Mouse (Mus musculus) MEL-GATA-1-ER (cell line): Measurements from ENCODE around the gene Adm.
"Not testable (repeated sequence)": the region's sequence is repeated elsewhere in the genome, so short reads cannot be mapped to it uniquely, and the experiment has no call there.

Source experiments
- DNase-seq: peaks from one replicate; pipeline ENCODE4 v3.0.0-alpha.2; 2012; ENCODE audit warnings: low read depth; ENCODE audit errors: extremely low read depth

The Adm gene

GRCm38 (mm10) chr7:110628611-110629354, 1.3 kb downstream of the Adm start:
- no peak for DNase-seq

DNA sequence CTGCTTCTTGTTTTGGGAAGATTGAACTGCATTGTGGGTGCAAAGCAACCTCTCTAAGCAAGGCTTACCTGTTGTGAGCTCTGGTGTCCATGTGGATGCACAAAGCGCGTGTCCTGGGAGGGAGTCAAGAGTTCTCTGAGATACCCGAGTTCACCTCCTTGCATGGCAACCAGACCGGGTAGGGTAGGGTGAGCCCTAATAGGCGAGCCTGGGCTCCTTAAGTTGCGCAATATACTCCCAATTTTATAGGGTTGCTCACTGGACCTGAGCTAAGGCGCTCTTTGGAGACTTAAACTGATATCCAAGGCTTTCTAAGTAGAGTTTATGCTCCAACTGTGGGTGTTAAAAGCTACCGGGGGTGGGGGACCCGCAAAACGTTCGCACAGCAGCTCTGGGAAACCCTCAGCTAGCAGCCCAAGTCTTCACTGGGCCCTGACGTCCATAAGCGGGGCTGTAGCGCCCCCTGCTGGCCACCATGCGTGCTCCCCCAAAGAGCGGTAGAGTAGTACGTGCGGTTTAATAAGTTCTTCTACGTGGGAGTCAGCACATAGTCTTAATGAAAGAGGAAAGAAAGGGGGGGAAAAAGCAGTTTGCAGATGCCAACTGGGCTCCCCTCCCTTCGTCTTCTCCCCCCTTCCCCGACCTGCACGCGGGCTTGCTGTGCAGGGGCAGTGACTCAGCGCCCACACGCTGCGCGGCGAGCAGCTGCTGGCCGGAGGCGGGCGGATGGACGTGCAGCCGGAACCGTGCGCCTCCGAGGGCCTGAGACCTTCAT, 2.6 kb downstream of the Adm start:
- peak; percentile 64 for DNase-seq

GRCm38 (mm10) chr7:110631136-110631888, 3.9 kb downstream of the Adm start:
- no peak for DNase-seq

DNA sequence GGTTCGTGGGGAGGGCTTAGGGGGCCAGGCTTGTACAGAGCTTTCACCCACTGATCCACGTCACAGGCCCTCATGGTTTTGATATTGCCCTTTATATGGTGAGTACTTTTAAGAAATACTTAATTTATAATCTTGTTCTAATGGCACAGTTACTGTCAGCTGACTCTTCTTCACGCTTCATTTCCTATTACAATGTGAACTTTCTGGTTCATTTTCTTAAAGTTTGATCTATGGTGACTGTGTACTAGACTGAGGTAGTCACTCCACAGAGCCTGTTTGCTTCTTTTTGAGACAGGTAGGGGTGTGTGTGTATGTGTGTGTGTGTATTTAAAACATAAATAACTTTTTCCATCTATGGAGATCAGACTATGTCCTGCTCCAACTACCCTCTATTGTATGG, 8.5 kb downstream of the Adm start:
- DNase-seq: no peak

- no peak for DNase-seq
These were observed 9.1 kb downstream of the Adm start for GRCm38 (mm10) chr7:110636559-110636958.

DNA sequence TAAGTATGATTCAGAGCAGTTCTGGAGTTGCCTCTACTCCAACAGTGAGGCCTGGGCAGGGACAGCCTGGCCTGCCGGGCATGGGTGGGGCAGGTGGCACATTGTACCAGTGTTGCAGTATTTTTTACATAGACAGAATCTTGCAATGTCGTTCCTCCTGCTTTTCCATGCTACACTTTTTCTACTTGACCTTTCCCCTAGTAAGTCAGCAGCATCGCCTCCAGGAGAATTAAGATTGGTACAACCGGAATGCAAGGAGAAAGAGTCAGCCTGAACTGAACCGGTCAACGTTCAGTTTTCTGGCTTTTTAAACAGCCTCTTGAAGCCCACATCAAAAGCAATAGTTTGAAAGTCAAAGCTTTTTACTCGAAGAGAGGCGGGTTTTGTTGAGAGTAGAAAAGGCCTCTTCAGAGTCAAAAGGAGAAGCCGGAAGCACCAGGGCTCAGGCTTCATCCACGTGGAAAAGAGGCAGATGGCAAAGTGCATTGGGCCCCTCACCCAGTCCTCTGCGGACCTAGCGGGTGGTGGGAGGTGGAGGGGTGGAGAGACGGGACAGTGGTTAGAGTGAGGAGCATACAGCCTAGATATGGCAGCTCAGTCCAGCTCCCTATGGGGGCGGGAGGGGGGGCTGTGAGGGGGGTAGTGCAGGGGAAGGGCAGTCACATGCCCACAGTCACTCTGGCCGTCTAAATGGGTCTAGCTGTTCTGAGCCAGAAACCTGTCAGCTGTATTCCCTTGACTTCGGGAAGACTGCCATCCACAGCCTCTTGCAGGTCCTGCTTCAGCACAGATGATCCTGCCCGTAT, 11.0 kb downstream of the Adm start:
- DNase-seq: no peak

GRCm38 (mm10) chr7:110639291-110639915, 11.9 kb downstream of the Adm start:
- no peak for DNase-seq

DNA sequence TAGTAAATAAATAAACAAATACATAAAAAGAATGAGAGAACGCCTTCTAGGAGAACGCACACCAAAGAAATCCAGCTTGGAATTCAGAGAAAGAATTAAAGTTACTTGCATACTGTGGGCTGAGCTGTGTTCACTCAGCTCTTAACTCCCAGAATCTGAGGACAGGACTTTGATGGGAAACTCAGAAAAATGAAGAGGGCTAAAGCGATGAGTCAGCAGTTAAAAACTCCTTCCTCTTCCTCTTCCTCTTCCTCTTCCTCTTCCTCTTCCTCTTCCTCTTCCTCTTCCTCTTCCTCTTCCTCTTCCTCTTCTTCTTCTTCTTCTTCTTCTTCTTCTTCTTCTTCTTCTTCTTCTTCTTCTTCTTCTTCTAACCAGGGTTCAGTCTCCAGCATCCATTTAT, 12.5 kb downstream of the Adm start:
- DNase-seq: not testable (repeated sequence)

DNA sequence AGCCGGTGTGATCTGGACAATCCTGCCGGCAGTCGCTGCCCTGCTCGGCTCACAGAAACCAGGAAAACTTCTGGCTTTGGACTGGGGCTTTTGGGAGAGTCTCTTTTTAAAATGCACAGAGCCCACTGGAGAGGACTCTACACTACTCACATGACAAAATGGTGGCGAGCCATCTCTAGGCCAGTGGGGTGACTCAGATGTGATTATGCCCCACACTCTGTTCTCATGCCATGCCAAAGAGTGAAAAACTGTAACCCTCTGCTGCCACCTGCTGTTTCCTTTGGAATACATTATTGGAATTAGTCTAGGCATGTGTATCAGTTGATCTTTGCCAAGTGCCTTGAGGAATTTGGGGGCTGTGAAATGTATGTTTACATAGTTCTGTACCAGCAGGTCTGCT, 17.9 kb downstream of the Adm start:
- peak; percentile 32 for DNase-seq

GRCm38 (mm10) chr7:110645859-110646258, 18.4 kb downstream of the Adm start:
- DNase-seq: no peak

GRCm38 (mm10) chr7:110646611-110647407, 19.3 kb downstream of the Adm start:
- DNase-seq: no peak

DNA sequence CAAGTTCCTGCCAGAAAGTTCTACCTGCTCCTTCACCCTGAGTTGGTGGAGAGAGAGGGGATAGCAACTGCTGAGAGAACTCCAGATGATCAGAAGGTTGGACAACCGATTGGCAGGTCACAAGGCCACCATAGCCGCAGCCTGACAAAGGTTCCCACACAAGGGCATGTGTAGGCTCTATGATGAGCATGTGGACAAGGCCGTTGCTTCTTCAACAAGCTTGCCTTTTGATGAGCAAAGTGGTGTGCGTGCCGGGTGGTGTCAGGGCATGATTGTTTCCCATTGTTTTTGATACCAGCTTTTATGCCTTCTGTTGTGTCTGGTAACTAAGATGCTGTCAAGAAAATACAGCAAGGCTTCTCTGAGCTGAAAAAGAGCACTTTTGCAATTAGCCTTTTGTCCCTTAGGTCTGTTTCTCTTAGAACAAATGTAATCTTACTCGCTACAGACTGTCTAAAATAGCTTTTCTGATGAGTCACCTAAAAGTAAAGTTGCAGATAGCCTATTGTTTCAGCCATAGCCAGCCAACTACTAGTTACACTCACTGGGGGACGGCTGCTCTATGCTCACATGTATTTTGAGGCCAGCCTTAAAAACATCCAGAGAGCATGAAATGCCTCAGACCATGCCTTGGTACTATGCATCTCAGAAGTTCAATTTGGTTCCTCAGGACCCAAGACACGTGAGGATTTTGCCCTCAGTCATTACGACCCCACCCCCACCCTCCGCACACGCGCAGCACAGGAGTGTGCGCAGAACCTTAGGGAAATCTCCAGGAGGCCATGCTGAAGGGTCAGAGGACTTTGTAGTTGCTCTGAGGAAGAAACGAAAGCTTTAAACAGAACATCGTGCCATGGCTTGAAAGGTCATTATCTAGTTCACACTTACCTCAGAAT, 20.3 kb downstream of the Adm start:
- no peak for DNase-seq

- no peak for DNase-seq
These were observed 21.1 kb downstream of the Adm start for GRCm38 (mm10) chr7:110648455-110649085.

DNA sequence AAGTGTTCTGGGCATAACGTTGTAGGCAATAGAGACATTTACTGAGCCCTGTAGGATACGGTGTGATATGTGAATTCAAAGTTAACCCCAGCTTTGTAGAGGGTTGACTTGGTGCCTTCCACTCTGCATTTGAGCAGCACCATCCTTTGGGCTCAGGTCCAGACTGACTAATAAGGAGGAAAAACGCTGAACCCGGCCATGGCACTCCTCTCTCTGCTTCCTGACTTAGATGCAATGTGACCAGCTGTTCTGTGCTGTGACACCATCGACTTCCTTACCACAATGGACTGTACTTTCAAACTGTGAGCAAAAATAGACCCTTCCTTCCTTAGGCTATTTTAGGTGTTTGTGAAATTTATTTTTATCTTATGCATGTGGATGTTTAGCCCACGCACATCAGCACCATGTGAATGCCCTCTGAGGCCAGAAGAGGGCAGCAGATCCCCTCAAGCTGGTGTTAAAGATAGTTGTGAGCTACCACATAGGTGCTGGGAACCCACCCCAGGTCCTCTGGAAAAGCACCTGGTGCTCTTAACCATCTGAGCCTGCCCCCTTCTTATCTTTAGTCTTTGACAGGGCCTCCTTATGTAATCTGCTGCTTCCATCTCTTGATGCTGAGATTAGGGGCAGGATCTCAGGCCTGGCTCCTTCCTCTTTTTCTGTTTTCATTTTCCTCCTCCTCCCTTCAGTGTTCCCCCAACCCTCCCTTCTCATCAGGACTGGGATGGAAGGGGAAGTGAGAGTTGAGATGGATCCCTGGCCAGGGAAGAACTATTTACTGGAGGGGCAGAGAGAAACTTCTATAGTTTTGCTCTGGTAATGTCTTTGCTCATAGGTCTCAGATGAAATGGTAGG, 21.9 kb downstream of the Adm start:
- no peak for DNase-seq

DNA sequence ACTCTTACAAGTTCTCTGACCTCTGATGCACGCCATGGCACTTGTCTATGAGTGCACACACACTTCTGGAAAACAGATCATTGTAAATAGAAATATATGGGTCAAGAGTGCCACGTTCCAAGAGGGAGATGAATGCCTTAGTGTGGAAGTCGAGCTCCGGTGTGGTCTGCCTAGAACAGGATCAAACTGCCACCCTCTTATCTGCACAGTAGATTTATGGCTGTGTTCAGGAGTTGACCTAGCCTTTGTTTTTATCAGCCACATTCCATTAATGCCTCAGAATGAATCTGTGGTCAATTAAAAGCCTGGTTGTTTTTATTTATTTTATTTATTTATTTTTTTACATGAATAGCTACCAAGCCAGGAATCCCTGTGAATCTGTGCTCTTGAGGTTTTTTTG, 23.0 kb downstream of the Adm start:
- DNase-seq: no peak

- no peak for DNase-seq
These were observed 23.6 kb downstream of the Adm start for GRCm38 (mm10) chr7:110651091-110651490.

DNA sequence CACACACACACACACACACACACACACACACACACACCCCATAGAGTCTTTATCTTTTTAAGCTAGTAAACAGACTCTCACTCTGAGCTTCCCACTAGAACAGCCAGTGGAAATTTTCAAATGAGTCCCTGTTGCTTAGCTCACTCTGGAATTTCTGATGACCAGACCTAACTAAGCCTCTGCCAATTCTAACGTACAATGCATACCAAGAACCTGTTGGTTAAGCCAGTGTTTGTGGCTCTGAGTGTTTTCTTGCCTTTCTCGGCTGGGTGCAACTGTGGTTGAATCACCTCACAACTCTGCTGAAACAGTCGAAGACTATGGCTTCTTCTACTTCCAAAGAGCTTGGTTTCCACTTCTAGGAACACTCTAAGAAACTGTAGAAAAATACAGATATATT, 27.8 kb downstream of the Adm start:
- DNase-seq: no peak

GRCm38 (mm10) chr7:110655966-110656365, 28.5 kb downstream of the Adm start:
- DNase-seq: no peak
